Mouse (Mus musculus): ENCODE results near the gene Dgat2. TPM values are rescaled to one million over a fixed set of nuclear protein-coding genes. Genes with fewer than 3 reads are reported as not detected.

Dgat2 gene
- polyA plus RNA-seq, 1 experiment from 2014 or later = 15.1 TPM

- H3K36me3 ChIP-seq = no peaks in the 10 kb centered on the region
- no peak overlapping the region for H3K27ac ChIP-seq (replicated peaks)
- H3K4me2 ChIP-seq (replicated peaks) = no peak overlapping the region
- no peaks in the 10 kb centered on the region for H3K27me3 ChIP-seq
- 85% methylated on average over 10 of the region's 10 CpGs for WGBS
- H3K4me3 ChIP-seq = no peak overlapping the region
- no peaks in the 10 kb centered on the region for H3K4me1 ChIP-seq
- no peak overlapping the region for H3K9ac ChIP-seq (replicated peaks)
- ATAC-seq (replicated peaks) = no peak
- H3K9me3 ChIP-seq = no peaks in the 10 kb centered on the region; the same call in 1 of the 2 replicates
Observed at GRCm38 (mm10) chr7:99214621-99215185, 32.2 kb upstream of the Dgat2 start.

GRCm38 (mm10) chr7:99213686-99214085 is 31.2 kb upstream of the Dgat2 start:
- H3K9ac ChIP-seq (replicated peaks) = no peak overlapping the region
- H3K4me3 ChIP-seq = no peak overlapping the region
- no peak for ATAC-seq (replicated peaks)
- no peak overlapping the region for H3K27ac ChIP-seq (replicated peaks)
- no peak overlapping the region for H3K4me2 ChIP-seq (replicated peaks)
- no peaks in the 10 kb centered on the region; the same call in 1 of the 2 replicates for H3K9me3 ChIP-seq
- no peaks in the 10 kb centered on the region for H3K36me3 ChIP-seq
- H3K4me1 ChIP-seq = no peaks in the 10 kb centered on the region
- no peaks in the 10 kb centered on the region for H3K27me3 ChIP-seq
- WGBS = 85% methylated on average over 2 of the region's 2 CpGs

- Histone ChIP-seq H3K36me3 (no peaks in the 10 kb centered on the region), H3K4me2 (replicated peaks) (no peak overlapping the region), H3K27me3 (no peaks in the 10 kb centered on the region), H3K9ac (replicated peaks) (no peak overlapping the region), H3K4me3 (no peak overlapping the region), H3K9me3 (no peaks in the 10 kb centered on the region; the same call in 1 of the 2 replicates), H3K27ac (replicated peaks) (no peak overlapping the region), H3K4me1 (no peaks in the 10 kb centered on the region)
- 93% methylated on average over 1 of the region's 1 CpGs for WGBS
- ATAC-seq (replicated peaks) = no peak
Observed at GRCm38 (mm10) chr7:99213056-99213455, 30.5 kb upstream of the Dgat2 start.

GRCm38 (mm10) chr7:99208704-99209103 is 26.2 kb upstream of the Dgat2 start:
- no peak overlapping the region for H3K4me3 ChIP-seq
- WGBS = 93% methylated on average over 4 of the region's 4 CpGs
- H3K27me3 ChIP-seq = no peaks in the 10 kb centered on the region
- H3K27ac ChIP-seq (replicated peaks) = no peak overlapping the region
- H3K4me2 ChIP-seq (replicated peaks) = no peak overlapping the region
- no peaks in the 10 kb centered on the region for H3K36me3 ChIP-seq
- no peaks in the 10 kb centered on the region for H3K4me1 ChIP-seq
- H3K9ac ChIP-seq (replicated peaks) = no peak overlapping the region
- ATAC-seq (replicated peaks) = no peak
- no peaks in the 10 kb centered on the region; the same call in 1 of the 2 replicates for H3K9me3 ChIP-seq

- Histone ChIP-seq H3K9ac (replicated peaks) (no peak overlapping the region), H3K27ac (replicated peaks) (no peak overlapping the region), H3K9me3 (no peaks in the 10 kb centered on the region), H3K4me3 (no peak overlapping the region), H3K4me2 (replicated peaks) (no peak overlapping the region), H3K27me3 (no peaks in the 10 kb centered on the region), H3K4me1 (no peaks in the 10 kb centered on the region), H3K36me3 (no peaks in the 10 kb centered on the region)
- ATAC-seq (replicated peaks) = no peak
- WGBS = 88% methylated on average over 7 of the region's 7 CpGs
Observed at GRCm38 (mm10) chr7:99206364-99206763, 23.8 kb upstream of the Dgat2 start.

GRCm38 (mm10) chr7:99202163-99202562 is 19.6 kb upstream of the Dgat2 start:
- Histone ChIP-seq H3K9ac (replicated peaks) (no peak overlapping the region), H3K27ac (replicated peaks) (no peak overlapping the region), H3K4me2 (replicated peaks) (no peak overlapping the region), H3K4me1 (no peaks in the 10 kb centered on the region), H3K9me3 (no peaks in the 10 kb centered on the region), H3K36me3 (no peaks in the 10 kb centered on the region), H3K4me3 (no peak overlapping the region), H3K27me3 (no peaks in the 10 kb centered on the region)
- 84% methylated on average over 7 of the region's 7 CpGs for WGBS
- no peak for ATAC-seq (replicated peaks)

- ATAC-seq (replicated peaks) = no peak
- no peak overlapping the region for H3K4me3 ChIP-seq
- no peaks in the 10 kb centered on the region for H3K4me1 ChIP-seq
Observed at GRCm38 (mm10) chr7:99200290-99200689, 17.8 kb upstream of the Dgat2 start.

GRCm38 (mm10) chr7:99199451-99200175 is 17.1 kb upstream of the Dgat2 start:
- 86% methylated on average over 9 of the region's 9 CpGs for WGBS
- H3K27me3 ChIP-seq = no peaks in the 10 kb centered on the region
- H3K9me3 ChIP-seq = no peaks in the 10 kb centered on the region
- ATAC-seq (replicated peaks) = no peak
- no peak overlapping the region for H3K27ac ChIP-seq (replicated peaks)
- no peaks in the 10 kb centered on the region for H3K36me3 ChIP-seq
- no peaks in the 10 kb centered on the region for H3K4me1 ChIP-seq
- H3K4me3 ChIP-seq = no peak overlapping the region
- H3K9ac ChIP-seq (replicated peaks) = no peak overlapping the region
- no peak overlapping the region for H3K4me2 ChIP-seq (replicated peaks)

More at GRCm38 (mm10) chr7:99200290-99200689, 17.8 kb upstream of the Dgat2 start:
- H3K27me3 ChIP-seq = no peaks in the 10 kb centered on the region
- no peaks in the 10 kb centered on the region for H3K36me3 ChIP-seq
- H3K4me2 ChIP-seq (replicated peaks) = no peak overlapping the region
- H3K9me3 ChIP-seq = no peaks in the 10 kb centered on the region
- no peak overlapping the region for H3K27ac ChIP-seq (replicated peaks)
- H3K9ac ChIP-seq (replicated peaks) = no peak overlapping the region
- 45% methylated on average over 4 of the region's 4 CpGs for WGBS

- no peak for ATAC-seq (replicated peaks)
Observed at GRCm38 (mm10) chr7:99198811-99199210, 16.3 kb upstream of the Dgat2 start.

GRCm38 (mm10) chr7:99194511-99194910 is 12.0 kb upstream of the Dgat2 start:
- no peak overlapping the region for H3K9ac ChIP-seq (replicated peaks)
- H3K27me3 ChIP-seq = no peaks in the 10 kb centered on the region
- H3K4me1 ChIP-seq = no peaks in the 10 kb centered on the region
- no peak overlapping the region for H3K4me2 ChIP-seq (replicated peaks)
- 52% methylated on average over 2 of the region's 2 CpGs for WGBS
- H3K27ac ChIP-seq (replicated peaks) = no peak overlapping the region
- no peak overlapping the region for H3K4me3 ChIP-seq
- H3K9me3 ChIP-seq = no peaks in the 10 kb centered on the region
- no peak for ATAC-seq (replicated peaks)
- H3K36me3 ChIP-seq = no peaks in the 10 kb centered on the region

More at GRCm38 (mm10) chr7:99198811-99199210, 16.3 kb upstream of the Dgat2 start:
- H3K9me3 ChIP-seq = no peaks in the 10 kb centered on the region
- WGBS = 91% methylated on average over 2 of the region's 2 CpGs
- no peak overlapping the region for H3K4me2 ChIP-seq (replicated peaks)
- no peaks in the 10 kb centered on the region for H3K27me3 ChIP-seq
- no peak overlapping the region for H3K4me3 ChIP-seq
- H3K9ac ChIP-seq (replicated peaks) = no peak overlapping the region
- H3K27ac ChIP-seq (replicated peaks) = no peak overlapping the region
- H3K4me1 ChIP-seq = no peaks in the 10 kb centered on the region
- H3K36me3 ChIP-seq = no peaks in the 10 kb centered on the region

- no peak overlapping the region for H3K4me3 ChIP-seq
- H3K4me2 ChIP-seq (replicated peaks) = no peak overlapping the region
- no peaks in the 10 kb centered on the region for H3K36me3 ChIP-seq
- H3K9ac ChIP-seq (replicated peaks) = no peak overlapping the region
- no peaks in the 10 kb centered on the region for H3K9me3 ChIP-seq
- no peak overlapping the region for H3K27ac ChIP-seq (replicated peaks)
- ATAC-seq (replicated peaks) = no peak
- 89% methylated on average over 4 of the region's 4 CpGs for WGBS
- no peaks in the 10 kb centered on the region for H3K4me1 ChIP-seq
- H3K27me3 ChIP-seq = no peaks in the 10 kb centered on the region
Observed at GRCm38 (mm10) chr7:99193926-99194325, 11.4 kb upstream of the Dgat2 start.

GRCm38 (mm10) chr7:99191411-99191810 is 8.9 kb upstream of the Dgat2 start:
- H3K36me3 ChIP-seq = no peaks in the 10 kb centered on the region
- H3K27ac ChIP-seq (replicated peaks) = no peak overlapping the region
- H3K4me1 ChIP-seq = no peaks in the 10 kb centered on the region
- no peak overlapping the region for H3K4me2 ChIP-seq (replicated peaks)
- no peak for ATAC-seq (replicated peaks)
- H3K9me3 ChIP-seq = no peaks in the 10 kb centered on the region
- no peak overlapping the region for H3K4me3 ChIP-seq
- no peaks in the 10 kb centered on the region for H3K27me3 ChIP-seq
- H3K9ac ChIP-seq (replicated peaks) = no peak overlapping the region

GRCm38 (mm10) chr7:99189885-99190284 is 7.4 kb upstream of the Dgat2 start:
- no peak overlapping the region for H3K9ac ChIP-seq (replicated peaks)
- 85% methylated on average over 5 of the region's 5 CpGs for WGBS
- no peaks in the 10 kb centered on the region for H3K36me3 ChIP-seq
- no peaks in the 10 kb centered on the region for H3K4me1 ChIP-seq
- ATAC-seq (replicated peaks) = no peak
- H3K27me3 ChIP-seq = no peaks in the 10 kb centered on the region
- no peak overlapping the region for H3K27ac ChIP-seq (replicated peaks)
- H3K4me2 ChIP-seq (replicated peaks) = no peak overlapping the region
- H3K4me3 ChIP-seq = no peak overlapping the region
- H3K9me3 ChIP-seq = no peaks in the 10 kb centered on the region
